Mouse (Mus musculus): ENCODE measurements at regions not wholly inside any gene's neighbourhood (a gene's known extent, or its start where the extent isn't known, plus 50 kb on each side); places are given as distances from the start of the nearest gene placed in this dataset.
A peak's percentile ranks its signal among the peaks of the same experiment; 100 is the strongest.

DNA sequence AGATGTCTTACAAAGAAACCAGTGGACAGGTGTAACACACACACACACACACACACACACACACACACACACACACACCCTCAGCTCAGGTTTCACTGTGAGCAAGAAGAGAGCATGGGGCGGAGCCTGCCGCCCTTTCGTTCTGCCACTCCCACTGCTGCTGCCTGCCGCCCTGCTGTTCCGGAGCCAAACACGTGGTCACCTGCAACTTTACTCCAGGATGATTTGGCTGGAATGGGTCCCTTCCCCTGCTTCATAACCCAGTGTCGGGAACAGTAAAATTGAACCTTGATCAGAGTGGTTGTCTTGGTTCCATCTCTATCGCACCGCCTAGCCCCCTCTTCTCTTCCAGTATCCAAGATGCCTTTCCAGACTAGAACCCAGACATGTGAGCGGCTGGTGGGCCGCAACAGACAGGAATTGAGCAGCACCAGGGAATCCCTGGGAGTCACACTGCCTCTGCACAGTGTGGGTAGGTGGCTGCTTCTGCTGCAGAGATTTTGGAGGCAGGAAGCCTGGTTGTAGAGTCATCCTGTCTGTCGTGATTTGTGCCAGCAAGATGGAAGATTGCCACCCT lies 59.4 kb upstream of the Frmd4a start:
- peak overlapping the region; percentile 33; the same call in 1 of the 2 replicates for H3K4me2 ChIP-seq (ENCODE audit: low read depth, low read length)
- no peak for ATAC-seq (ENCODE audit: insufficient read depth, low FRiP score)
- no peak overlapping the region for H3K4me3 ChIP-seq (replicated peaks; ENCODE audit: low read length)
- 19% methylated on average over 12 of the region's 12 CpGs for WGBS
- no peak overlapping the region for H3K27ac ChIP-seq (ENCODE audit: low read length)
- H3K36me3 ChIP-seq (ENCODE audit: control insufficient read depth, insufficient read depth, low read length) = no peaks in the 10 kb centered on the region
- no peak overlapping the region for H3K9ac ChIP-seq (ENCODE audit: low read length)
- H3K9me3 ChIP-seq (replicated peaks; ENCODE audit: control insufficient read depth, low read length) = no peaks in the 10 kb centered on the region
- H3K4me1 ChIP-seq (ENCODE audit: control insufficient read depth, insufficient read depth, low read length) = no peaks in the 10 kb centered on the region
- H3K27me3 ChIP-seq (ENCODE audit: control insufficient read depth, insufficient read depth, low read length) = no peaks in the 10 kb centered on the region

GRCm38 (mm10) chr2:3958711-3959110 lies 58.8 kb upstream of the Frmd4a start:
- H3K27me3 ChIP-seq (ENCODE audit: control insufficient read depth, insufficient read depth, low read length) = no peaks in the 10 kb centered on the region
- WGBS = 83% methylated on average over 4 of the region's 4 CpGs
- no peaks in the 10 kb centered on the region for H3K4me1 ChIP-seq (ENCODE audit: control insufficient read depth, insufficient read depth, low read length)
- no peak overlapping the region for H3K27ac ChIP-seq (ENCODE audit: low read length)
- H3K36me3 ChIP-seq (ENCODE audit: control insufficient read depth, insufficient read depth, low read length) = no peaks in the 10 kb centered on the region
- H3K4me2 ChIP-seq (ENCODE audit: low read depth, low read length) = no peak overlapping the region
- no peak overlapping the region for H3K4me3 ChIP-seq (replicated peaks; ENCODE audit: low read length)
- ATAC-seq (ENCODE audit: insufficient read depth, low FRiP score) = no peak
- H3K9me3 ChIP-seq (replicated peaks; ENCODE audit: control insufficient read depth, low read length) = no peaks in the 10 kb centered on the region
- no peak overlapping the region for H3K9ac ChIP-seq (ENCODE audit: low read length)

DNA sequence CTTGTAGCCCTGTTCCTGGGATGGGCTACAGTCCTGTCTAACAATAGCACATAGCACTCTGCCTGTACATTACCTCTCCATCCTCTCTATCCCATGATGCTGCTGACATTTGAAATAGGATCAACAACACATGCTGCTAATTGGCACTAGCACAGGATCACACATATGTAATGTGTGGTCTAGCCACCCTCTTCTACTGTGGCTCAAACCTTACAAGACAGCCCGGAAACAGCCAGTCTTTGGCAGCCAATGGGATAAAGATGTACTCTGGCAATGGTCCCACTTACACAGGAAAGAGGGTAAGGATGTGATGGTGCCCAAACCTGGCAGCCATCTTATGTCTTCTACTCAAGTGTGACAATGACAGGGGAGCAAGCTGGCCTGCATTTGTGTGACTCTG lies 58.3 kb upstream of the Frmd4a start:
- no peak overlapping the region for H3K4me2 ChIP-seq (ENCODE audit: low read depth, low read length)
- no peak overlapping the region for H3K27ac ChIP-seq (ENCODE audit: low read length)
- H3K4me3 ChIP-seq (replicated peaks; ENCODE audit: low read length) = no peak overlapping the region
- H3K9ac ChIP-seq (ENCODE audit: low read length) = no peak overlapping the region
- H3K4me1 ChIP-seq (ENCODE audit: control insufficient read depth, insufficient read depth, low read length) = no peaks in the 10 kb centered on the region
- H3K36me3 ChIP-seq (ENCODE audit: control insufficient read depth, insufficient read depth, low read length) = no peaks in the 10 kb centered on the region
- no peaks in the 10 kb centered on the region for H3K9me3 ChIP-seq (replicated peaks; ENCODE audit: control insufficient read depth, low read length)
- ATAC-seq (ENCODE audit: insufficient read depth, low FRiP score) = no peak
- 96% methylated on average over 1 of the region's 1 CpGs for WGBS
- no peaks in the 10 kb centered on the region for H3K27me3 ChIP-seq (ENCODE audit: control insufficient read depth, insufficient read depth, low read length)

GRCm38 (mm10) chr2:3960213-3960612 lies 57.3 kb upstream of the Frmd4a start:
- no peak for ATAC-seq (ENCODE audit: insufficient read depth, low FRiP score)
- Histone ChIP-seq H3K27me3 (ENCODE audit: control insufficient read depth, insufficient read depth, low read length) (no peaks in the 10 kb centered on the region), H3K4me1 (ENCODE audit: control insufficient read depth, insufficient read depth, low read length) (no peaks in the 10 kb centered on the region), H3K9me3 (replicated peaks; ENCODE audit: control insufficient read depth, low read length) (no peaks in the 10 kb centered on the region), H3K4me2 (ENCODE audit: low read depth, low read length) (no peak overlapping the region), H3K9ac (ENCODE audit: low read length) (no peak overlapping the region), H3K36me3 (ENCODE audit: control insufficient read depth, insufficient read depth, low read length) (no peaks in the 10 kb centered on the region), H3K4me3 (replicated peaks; ENCODE audit: low read length) (no peak overlapping the region), H3K27ac (ENCODE audit: low read length) (no peak overlapping the region)
- WGBS = 82% methylated on average over 5 of the region's 5 CpGs

GRCm38 (mm10) chr2:3964351-3964750 lies 53.2 kb upstream of the Frmd4a start:
- Histone ChIP-seq H3K9me3 (replicated peaks; ENCODE audit: control insufficient read depth, low read length) (no peaks in the 10 kb centered on the region), H3K27me3 (ENCODE audit: control insufficient read depth, insufficient read depth, low read length) (no peaks in the 10 kb centered on the region), H3K4me2 (ENCODE audit: low read depth, low read length) (no peak overlapping the region), H3K27ac (ENCODE audit: low read length) (no peak overlapping the region), H3K36me3 (ENCODE audit: control insufficient read depth, insufficient read depth, low read length) (no peaks in the 10 kb centered on the region), H3K4me1 (ENCODE audit: control insufficient read depth, insufficient read depth, low read length) (no peaks in the 10 kb centered on the region), H3K9ac (ENCODE audit: low read length) (no peak overlapping the region), H3K4me3 (replicated peaks; ENCODE audit: low read length) (no peak overlapping the region)
- peak; percentile 100 for ATAC-seq (ENCODE audit: insufficient read depth, low FRiP score)
- WGBS = 81% methylated on average over 4 of the region's 4 CpGs

Data from stomach, embryonic 16.5 days (tissue).